Comparison of ENCODE assay signal across 9 mouse cellular contexts in genomic region chr3:57619718-57620117, GRCm38 (mm10). TPM values are rescaled to one million over a fixed set of nuclear protein-coding genes. Genes with fewer than 3 reads are reported as not detected.
A peak's percentile ranks its signal among the peaks of the same experiment; 100 is the strongest.
DNase-seq lines count a peak whose midpoint lies in the region; ATAC-seq and TF ChIP-seq lines count a peak whose summit lies in the region.
"Had no signal": no experiment of that assay in that cellular context is flagged by ENCODE, and none has a peak within 500 bp of the region (broad histone marks: within the 10 kb centered on the region; RNA-seq: fewer than 3 reads in every experiment).

No protein-coding gene starts in this region.

- intact Hi-C loops in heart, postnatal 10 days (cut with DNase I): no loop called here

- no peak overlapping the region for H3K4me3 ChIP-seq in heart, postnatal 0 days (ENCODE audit: low read depth, low read length)

- no peaks in the 10 kb centered on the region for H3K36me3 ChIP-seq in heart, postnatal 0 days (replicated peaks; ENCODE audit: control insufficient read depth, insufficient read depth, low read length)

- no peaks in the 10 kb centered on the region for H3K4me1 ChIP-seq in heart, postnatal 0 days (ENCODE audit: control insufficient read depth, insufficient read depth)

- no peak for DNase-seq in heart, postnatal 0 days (ENCODE audit: low spot score)
- no peak for DNase-seq in heart, postnatal 10 days
- peak; percentile 30 for DNase-seq in retina, embryonic 14.5 days (ENCODE audit: low spot score)
- no peak for DNase-seq in retina, postnatal 1 day
- peak; percentile 30 to 66 for DNase-seq in adrenal gland, postnatal 36 days
- DNase-seq in lung, postnatal 14 days: peak; percentile 58
- DNase-seq in urinary bladder, adult 18-20 months (ENCODE audit: low spot score in 2 of 2): no peak
- no peak for DNase-seq in thymus, adult 18-20 months

- H3K9ac ChIP-seq in heart, postnatal 0 days (replicated peaks; ENCODE audit: low read depth, low read length): no peak overlapping the region

- TF ChIP-seq EP300 in heart, postnatal 0 days (IDR thresholded peaks at IDR 0.05; ENCODE audit: low read depth): no peak

- H3K9me3 ChIP-seq in heart, postnatal 0 days (replicated peaks; ENCODE audit: control insufficient read depth, low read length): no peaks in the 10 kb centered on the region

- H3K27ac ChIP-seq in heart, postnatal 0 days (ENCODE audit: low read depth): no peak overlapping the region
- H3K27ac ChIP-seq: macrophage had no signal

- no peaks in the 10 kb centered on the region for H3K27me3 ChIP-seq in heart, postnatal 0 days (ENCODE audit: control insufficient read depth, insufficient read depth, low read length)

- peak; percentile 46 for TF ChIP-seq CTCF in heart, postnatal 0 days (IDR thresholded peaks at IDR 0.05; ENCODE audit: low read depth)

- no peak for ATAC-seq in heart, postnatal 0 days (ENCODE audit: insufficient read depth, low read depth)

- WGBS in heart, postnatal 0 days: 72% methylated on average over 4 of the region's 4 CpGs

- no peak overlapping the region for H3K4me2 ChIP-seq in heart, postnatal 0 days (ENCODE audit: low read depth, low read length)

RNA-seq across cellular contexts. Expression of gene Commd2, which starts 31.8 kb away (rescaled TPM):
- total RNA-seq in heart, postnatal 0 days (2014; rRNA removed; ENCODE audit: low replicate concordance): 18.3 and 70.3 TPM in 2 replicates
- 53.9 and 55.2 TPM in 2 replicates for polyA plus RNA-seq in heart, postnatal 0 days (2015; fragmentation: Nextera tagmentation; extraction: Ambion mirVana)
- 10 to 100 TPM; 17.9 to 19.9 TPM for total RNA-seq in heart, postnatal 10 days (2021)
- 10 to 100 TPM; 26.9 to 33.3 TPM for total RNA-seq in adrenal gland, postnatal 36 days (2021)

RNA-seq across cellular contexts. Expression of gene Wwtr1, which starts 44.0 kb away (rescaled TPM):
- 88.9 and 90.9 TPM in 2 replicates for total RNA-seq in heart, postnatal 0 days (2014; rRNA removed; ENCODE audit: low replicate concordance)
- polyA plus RNA-seq in heart, postnatal 0 days (2015; fragmentation: Nextera tagmentation; extraction: Ambion mirVana): 24.9 and 26.1 TPM in 2 replicates
- 10 to 100 TPM; 81.0 to 83.0 TPM for total RNA-seq in heart, postnatal 10 days (2021)
- 10 to 100 TPM; 42.9 to 48.9 TPM for total RNA-seq in adrenal gland, postnatal 36 days (2021)
- polyA plus RNA-seq: macrophage had no signal

Comparison
In these comparisons a context has a peak if more than half of its experiments do, and no peak if none do; other contexts are left out.
1. DNase-seq: peak in retina, embryonic 14.5 days (single experiment), adrenal gland, postnatal 36 days (2 of 2) and lung, postnatal 14 days (single experiment); none in heart, postnatal 0 days (single experiment), heart, postnatal 10 days (0 of 2), retina, postnatal 1 day (single experiment), urinary bladder, adult 18-20 months (0 of 2) and thymus, adult 18-20 months (0 of 2).